ENCODE assay signal across 10 mouse cellular contexts in genomic region chr4:148356654-148357053, GRCm38 (mm10).
DNase-seq lines count a peak whose midpoint lies in the region; ATAC-seq and TF ChIP-seq lines count a peak whose summit lies in the region.
"Had no signal": no experiment of that assay in that cellular context is flagged by ENCODE, and none has a peak within 500 bp of the region (broad histone marks: within the 10 kb centered on the region; RNA-seq: fewer than 3 reads in every experiment).

No protein-coding gene starts in this region.

- DNase-seq in midbrain, embryonic 11.5 days (ENCODE audit: low spot score, missing footprints) = no peak
- peak; percentile 92 to 95 for DNase-seq in cerebellum, postnatal 10 days
- peak; percentile 78 for DNase-seq in hindbrain, postnatal 0 days (ENCODE audit: low spot score)
- DNase-seq in T-cell, adult 2 months (ENCODE audit: low spot score) = no peak
- DNase-seq in lung, postnatal 0 days (ENCODE audit: low spot score) = no peak

- no peak overlapping the region for H3K4me2 ChIP-seq in midbrain, embryonic 13.5 days (replicated peaks)
- no peak overlapping the region for H3K4me2 ChIP-seq in midbrain, embryonic 11.5 days
- no peak overlapping the region for H3K4me2 ChIP-seq in hindbrain, postnatal 0 days (ENCODE audit: low read depth, low read length)
- no peak overlapping the region for H3K4me2 ChIP-seq in neural tube, embryonic 14.5 days (ENCODE audit: low read depth, low read length)
- no peak overlapping the region for H3K4me2 ChIP-seq in lung, postnatal 0 days (replicated peaks; ENCODE audit: low read depth, low read length)
- no peak overlapping the region for H3K4me2 ChIP-seq in heart, embryonic 11.5 days
- H3K4me2 ChIP-seq: lung, embryonic 15.5 days had no signal

- no peaks in the 10 kb centered on the region; the same call in 1 of the 2 replicates for H3K9me3 ChIP-seq in midbrain, embryonic 13.5 days
- peaks cover 6% of the 10 kb centered on the region; the same call in 1 of the 2 replicates for H3K9me3 ChIP-seq in midbrain, embryonic 11.5 days (ENCODE audit: control insufficient read depth, low read length)
- 0 out of 2 replicates have a peak, but pooled peaks cover 2% of the 10 kb centered on the region for H3K9me3 ChIP-seq in hindbrain, postnatal 0 days (ENCODE audit: low read length)
- no peaks in the 10 kb centered on the region for H3K9me3 ChIP-seq in neural tube, embryonic 14.5 days (ENCODE audit: control insufficient read depth, low read length)
- no peaks in the 10 kb centered on the region for H3K9me3 ChIP-seq in lung, postnatal 0 days (ENCODE audit: low read length)
- no peaks in the 10 kb centered on the region; the same call in 1 of the 2 replicates for H3K9me3 ChIP-seq in heart, embryonic 11.5 days (replicated peaks; ENCODE audit: control insufficient read depth, low read length)
- H3K9me3 ChIP-seq: lung, embryonic 15.5 days had no signal

- no peaks in the 10 kb centered on the region for H3K27me3 ChIP-seq in midbrain, embryonic 13.5 days
- no peaks in the 10 kb centered on the region for H3K27me3 ChIP-seq in midbrain, embryonic 11.5 days (ENCODE audit: control insufficient read depth, insufficient read depth, low read length)
- H3K27me3 ChIP-seq in hindbrain, postnatal 0 days (ENCODE audit: insufficient read depth, low read length) = no peaks in the 10 kb centered on the region
- no peaks in the 10 kb centered on the region for H3K27me3 ChIP-seq in neural tube, embryonic 14.5 days (ENCODE audit: control insufficient read depth, insufficient read depth, low read length)
- no peaks in the 10 kb centered on the region for H3K27me3 ChIP-seq in lung, postnatal 0 days (replicated peaks; ENCODE audit: insufficient read depth, low read length)
- H3K27me3 ChIP-seq in heart, embryonic 11.5 days (ENCODE audit: control insufficient read depth, insufficient read depth, low read length) = no peaks in the 10 kb centered on the region
- H3K27me3 ChIP-seq: lung, embryonic 15.5 days had no signal

- TF ChIP-seq CTCF in hindbrain, postnatal 0 days (IDR thresholded peaks at IDR 0.05; ENCODE audit: low read depth) = peak; percentile 2; the same call in 1 of the 2 replicates
- TF ChIP-seq CTCF in lung, postnatal 0 days (IDR thresholded peaks at IDR 0.05) = no peak

- no peak for TF ChIP-seq EP300 in lung, postnatal 0 days (IDR thresholded peaks at IDR 0.05)

- ATAC-seq in midbrain, embryonic 13.5 days = no peak
- ATAC-seq in midbrain, embryonic 11.5 days (ENCODE audit: low FRiP score) = no peak
- ATAC-seq in hindbrain, postnatal 0 days = peak; percentile 78
- no peak for ATAC-seq in neural tube, embryonic 14.5 days (ENCODE audit: low read depth)
- ATAC-seq in lung, postnatal 0 days = no peak
- no peak for ATAC-seq in heart, embryonic 11.5 days (replicated peaks; ENCODE audit: insufficient number of reproducible peaks, low FRiP score, low TSS enrichment)
- ATAC-seq: inflammation-experienced regulatory T-cells, adult 6 months had no signal

- no peaks in the 10 kb centered on the region for H3K36me3 ChIP-seq in midbrain, embryonic 13.5 days
- no peaks in the 10 kb centered on the region for H3K36me3 ChIP-seq in midbrain, embryonic 11.5 days (ENCODE audit: control insufficient read depth, insufficient read depth, low read length)
- H3K36me3 ChIP-seq in hindbrain, postnatal 0 days (ENCODE audit: insufficient read depth, low read length) = no peaks in the 10 kb centered on the region
- no peaks in the 10 kb centered on the region for H3K36me3 ChIP-seq in neural tube, embryonic 14.5 days (ENCODE audit: control insufficient read depth, insufficient read depth, low read length)
- no peaks in the 10 kb centered on the region for H3K36me3 ChIP-seq in lung, postnatal 0 days (ENCODE audit: insufficient read depth, low read length)
- H3K36me3 ChIP-seq in heart, embryonic 11.5 days (ENCODE audit: control insufficient read depth, insufficient read depth, low read length) = no peaks in the 10 kb centered on the region
- H3K36me3 ChIP-seq: lung, embryonic 15.5 days had no signal

- 69% methylated on average over 3 of the region's 3 CpGs for WGBS in midbrain, embryonic 13.5 days
- 64% methylated on average over 3 of the region's 3 CpGs for WGBS in midbrain, embryonic 11.5 days
- 28% methylated on average over 3 of the region's 3 CpGs for whole genome bisulfite sequencing in hindbrain, postnatal 0 days
- WGBS in neural tube, embryonic 14.5 days = 67% methylated on average over 3 of the region's 3 CpGs
- WGBS in lung, postnatal 0 days = 63% methylated on average over 3 of the region's 3 CpGs
- WGBS in heart, embryonic 11.5 days (ENCODE audit: insufficient replicate concordance) = 62% methylated on average over 3 of the region's 3 CpGs

- H3K9ac ChIP-seq in midbrain, embryonic 13.5 days (replicated peaks) = no peak overlapping the region
- H3K9ac ChIP-seq in midbrain, embryonic 11.5 days (ENCODE audit: low read length) = no peak overlapping the region
- H3K9ac ChIP-seq in hindbrain, postnatal 0 days (replicated peaks; ENCODE audit: low read length) = no peak overlapping the region
- H3K9ac ChIP-seq in neural tube, embryonic 14.5 days (replicated peaks; ENCODE audit: low read depth, low read length) = no peak overlapping the region
- H3K9ac ChIP-seq in lung, postnatal 0 days (replicated peaks; ENCODE audit: low read depth) = no peak overlapping the region
- no peak overlapping the region for H3K9ac ChIP-seq in heart, embryonic 11.5 days (ENCODE audit: low read depth, low read length)
- H3K9ac ChIP-seq: lung, embryonic 15.5 days had no signal

- no peak overlapping the region for H3K4me3 ChIP-seq in midbrain, embryonic 13.5 days (replicated peaks)
- no peak overlapping the region for H3K4me3 ChIP-seq in midbrain, embryonic 11.5 days (ENCODE audit: low read depth, low read length)
- no peak overlapping the region for H3K4me3 ChIP-seq in hindbrain, postnatal 0 days (ENCODE audit: low read length)
- no peak overlapping the region for H3K4me3 ChIP-seq in neural tube, embryonic 14.5 days (ENCODE audit: low read depth, low read length)
- H3K4me3 ChIP-seq in lung, postnatal 0 days (ENCODE audit: low read depth, low read length) = no peak overlapping the region
- no peak overlapping the region for H3K4me3 ChIP-seq in heart, embryonic 11.5 days (ENCODE audit: low read depth, low read length)
- H3K4me3 ChIP-seq: lung, embryonic 15.5 days had no signal

- H3K27ac ChIP-seq in midbrain, embryonic 13.5 days = 0 out of 2 replicates have a peak overlapping the region, but pooled peaks have one; percentile 35
- no peak overlapping the region for H3K27ac ChIP-seq in midbrain, embryonic 11.5 days (ENCODE audit: low read depth, low read length)
- peak overlapping the region; percentile 57 for H3K27ac ChIP-seq in hindbrain, postnatal 0 days
- H3K27ac ChIP-seq in neural tube, embryonic 14.5 days (ENCODE audit: low read depth, low read length) = peak overlapping the region; percentile 44; the same call in 1 of the 2 replicates
- no peak overlapping the region for H3K27ac ChIP-seq in lung, postnatal 0 days (ENCODE audit: low read length)
- no peak overlapping the region for H3K27ac ChIP-seq in heart, embryonic 11.5 days (ENCODE audit: low read depth, low read length)
- H3K27ac ChIP-seq: lung, embryonic 15.5 days had no signal

- peaks cover 20% of the 10 kb centered on the region for H3K4me1 ChIP-seq in midbrain, embryonic 13.5 days (replicated peaks)
- no peaks in the 10 kb centered on the region for H3K4me1 ChIP-seq in midbrain, embryonic 11.5 days (ENCODE audit: control insufficient read depth, insufficient read depth, low read length)
- peaks cover 27% of the 10 kb centered on the region for H3K4me1 ChIP-seq in hindbrain, postnatal 0 days (ENCODE audit: insufficient read depth, low read length)
- peaks cover 8% of the 10 kb centered on the region; the same call in 1 of the 2 replicates for H3K4me1 ChIP-seq in neural tube, embryonic 14.5 days (ENCODE audit: control insufficient read depth, insufficient read depth, low read length)
- H3K4me1 ChIP-seq in lung, postnatal 0 days (ENCODE audit: insufficient read depth, low read depth, low read length) = no peaks in the 10 kb centered on the region
- H3K4me1 ChIP-seq in heart, embryonic 11.5 days (ENCODE audit: control insufficient read depth, insufficient read depth, low read length) = no peaks in the 10 kb centered on the region
- H3K4me1 ChIP-seq: lung, embryonic 15.5 days had no signal

Comparison
In these comparisons a context has a peak if more than half of its experiments do, and no peak if none do; other contexts are left out.
1. H3K27ac ChIP-seq: peak in midbrain, embryonic 13.5 days (single experiment), hindbrain, postnatal 0 days (single experiment) and neural tube, embryonic 14.5 days (single experiment); none in midbrain, embryonic 11.5 days (single experiment), lung, postnatal 0 days (single experiment) and heart, embryonic 11.5 days (single experiment).
2. DNase-seq: peak in cerebellum, postnatal 10 days (2 of 2) and hindbrain, postnatal 0 days (single experiment); none in midbrain, embryonic 11.5 days (single experiment), T-cell, adult 2 months (single experiment) and lung, postnatal 0 days (single experiment).